Mouse (Mus musculus): ENCODE measurements around the gene Aldh3a2. TPM values are rescaled to one million over a fixed set of nuclear protein-coding genes. Genes with fewer than 3 reads are reported as not detected.
"Not testable (repeated sequence)": the region's sequence is repeated elsewhere in the genome, so short reads cannot be mapped to it uniquely, and the experiment has no call there.

The Aldh3a2 gene
- polyA plus RNA-seq, 1 experiment from 2014 or later: 46.2 TPM

DNA sequence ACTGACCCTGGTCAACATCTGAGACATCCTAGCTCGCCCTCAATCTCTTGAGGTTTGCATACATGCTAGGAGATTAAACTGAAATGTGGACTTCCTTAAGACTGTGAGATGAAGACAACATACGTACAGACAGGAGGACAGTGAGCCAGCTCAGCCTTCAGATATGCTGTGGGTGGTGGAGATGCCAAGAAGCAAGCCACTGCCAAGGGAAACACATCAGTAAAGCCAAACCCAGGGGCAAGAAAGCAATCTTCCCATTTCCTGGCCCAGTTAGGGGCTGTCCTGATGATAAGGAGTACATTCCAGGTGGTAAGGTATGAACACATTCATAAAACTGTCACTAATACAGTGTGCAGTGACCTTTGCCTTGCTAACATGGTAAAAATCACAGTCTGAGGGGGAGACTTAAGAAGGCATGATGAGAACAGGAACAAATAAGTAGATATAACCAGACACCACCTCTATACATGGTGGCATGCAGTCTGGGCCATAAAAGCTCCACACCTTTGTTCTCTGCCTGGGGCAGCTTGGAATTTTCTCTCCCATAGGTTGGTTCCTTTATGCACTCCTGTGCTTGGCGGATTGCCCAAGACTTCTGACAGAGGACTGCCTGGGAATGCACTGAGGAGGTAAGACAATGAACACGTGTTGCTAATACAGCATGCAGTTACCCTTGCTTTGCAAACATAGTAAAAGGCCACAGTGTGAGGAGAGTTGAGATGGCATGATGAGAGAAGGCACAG lies 67.5 kb downstream of the Aldh3a2 start:
- H3K4me2 ChIP-seq (ENCODE audit: low read length): no peak overlapping the region
- H3K9ac ChIP-seq (ENCODE audit: low read depth, low read length): no peak overlapping the region
- no peaks in the 10 kb centered on the region for H3K36me3 ChIP-seq (ENCODE audit: insufficient read depth, low read length)
- H3K27me3 ChIP-seq (ENCODE audit: insufficient read depth, low read length): no peaks in the 10 kb centered on the region
- WGBS: 61% methylated on average over 4 of the region's 4 CpGs
- H3K4me1 ChIP-seq (replicated peaks; ENCODE audit: insufficient read depth, low read length): no peaks in the 10 kb centered on the region
- no peak for TF ChIP-seq CTCF (IDR thresholded peaks at IDR 0.05; ENCODE audit: low read depth)
- no peak overlapping the region for H3K27ac ChIP-seq
- ATAC-seq (replicated peaks; ENCODE audit: low FRiP score, low read depth) (no peak), DNase-seq (ENCODE audit: low spot score) (no peak)
- H3K9me3 ChIP-seq (replicated peaks; ENCODE audit: low read length): no peaks in the 10 kb centered on the region
- H3K4me3 ChIP-seq (replicated peaks; ENCODE audit: low read depth, low read length): no peak overlapping the region

DNA sequence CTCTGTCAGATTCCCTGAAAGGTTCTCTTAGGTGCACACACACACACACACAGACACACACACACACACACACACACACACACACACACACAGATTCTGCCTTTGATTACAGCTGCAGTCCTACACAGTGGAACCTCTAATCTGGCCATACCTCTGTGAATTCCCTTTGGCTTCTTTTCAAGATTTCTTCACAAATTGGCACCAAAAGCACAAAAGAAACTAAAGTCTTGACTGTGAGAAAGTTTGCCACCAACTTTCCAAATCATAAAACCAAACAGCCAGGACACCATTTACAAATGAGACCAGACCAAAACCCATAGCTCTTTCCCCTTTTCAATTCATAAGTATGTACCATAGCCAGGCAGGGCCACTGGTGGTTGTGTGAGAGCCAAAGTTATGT lies 69.3 kb downstream of the Aldh3a2 start:
- Histone ChIP-seq H3K9ac (ENCODE audit: low read depth, low read length) (no peak overlapping the region), H3K9me3 (replicated peaks; ENCODE audit: low read length) (no peaks in the 10 kb centered on the region), H3K4me1 (replicated peaks; ENCODE audit: insufficient read depth, low read length) (no peaks in the 10 kb centered on the region), H3K27me3 (ENCODE audit: insufficient read depth, low read length) (no peaks in the 10 kb centered on the region), H3K4me3 (replicated peaks; ENCODE audit: low read depth, low read length) (no peak overlapping the region), H3K4me2 (ENCODE audit: low read length) (no peak overlapping the region), H3K36me3 (ENCODE audit: insufficient read depth, low read length) (no peaks in the 10 kb centered on the region), H3K27ac (no peak overlapping the region)
- ATAC-seq (replicated peaks; ENCODE audit: low FRiP score, low read depth) (no peak), DNase-seq (ENCODE audit: low spot score) (no peak)
- no peak for TF ChIP-seq CTCF (IDR thresholded peaks at IDR 0.05; ENCODE audit: low read depth)

DNA sequence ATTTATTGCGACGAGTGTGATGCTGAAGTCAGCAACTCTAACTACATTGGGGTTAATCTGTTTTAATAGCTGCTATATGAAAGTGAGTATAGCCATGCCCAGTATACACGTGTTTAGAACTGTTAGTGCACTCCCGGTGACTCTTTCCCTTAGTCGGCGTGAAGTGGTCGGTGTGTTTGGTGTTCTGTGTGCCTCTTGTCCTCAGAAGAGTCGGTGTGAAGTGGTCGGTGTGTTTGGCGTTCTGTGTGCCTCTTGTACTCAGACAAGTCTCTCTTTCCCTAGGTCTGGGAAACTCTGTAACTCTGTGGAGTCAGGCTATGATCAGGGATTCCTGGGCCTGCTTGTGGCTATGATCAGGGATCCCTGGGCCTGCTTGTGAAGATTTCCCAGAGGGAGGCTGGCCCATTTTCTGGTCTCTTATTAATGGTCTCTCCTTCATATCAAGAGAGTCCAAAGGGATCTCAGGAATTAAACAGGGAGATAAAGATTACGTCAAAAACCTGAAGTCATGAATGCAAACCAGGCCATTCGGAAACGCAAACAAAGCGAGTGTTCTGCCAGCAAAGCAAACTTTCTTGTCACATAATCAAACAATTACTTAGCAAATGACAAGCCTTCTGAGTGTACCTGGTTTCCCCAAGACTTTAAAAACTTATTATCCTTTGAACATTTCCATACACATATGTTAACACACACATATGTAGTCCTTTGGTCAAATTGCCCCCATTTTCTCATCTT lies 70.5 kb downstream of the Aldh3a2 start:
- Histone ChIP-seq H3K4me2 (ENCODE audit: low read length) (no peak overlapping the region), H3K4me1 (replicated peaks; ENCODE audit: insufficient read depth, low read length) (no peaks in the 10 kb centered on the region), H3K9me3 (replicated peaks; ENCODE audit: low read length) (no peaks in the 10 kb centered on the region), H3K9ac (ENCODE audit: low read depth, low read length) (no peak overlapping the region), H3K4me3 (replicated peaks; ENCODE audit: low read depth, low read length) (no peak overlapping the region), H3K27ac (no peak overlapping the region), H3K36me3 (ENCODE audit: insufficient read depth, low read length) (no peaks in the 10 kb centered on the region), H3K27me3 (ENCODE audit: insufficient read depth, low read length) (no peaks in the 10 kb centered on the region)
- 85% methylated on average over 14 of the region's 14 CpGs for WGBS
- DNase-seq (ENCODE audit: low spot score) (no peak), ATAC-seq (replicated peaks; ENCODE audit: low FRiP score, low read depth) (no peak)
- TF ChIP-seq CTCF (IDR thresholded peaks at IDR 0.05; ENCODE audit: low read depth): no peak

GRCm38 (mm10) chr11:61193392-61193791 lies 73.9 kb downstream of the Aldh3a2 start:
- DNase-seq (ENCODE audit: low spot score): peak; percentile 93
- ATAC-seq (replicated peaks; ENCODE audit: low FRiP score, low read depth): no peak
- TF ChIP-seq CTCF (IDR thresholded peaks at IDR 0.05; ENCODE audit: low read depth): peak; percentile 95

GRCm38 (mm10) chr11:61192779-61193178 lies 74.5 kb downstream of the Aldh3a2 start:
- ATAC-seq (replicated peaks; ENCODE audit: low FRiP score, low read depth): no peak
- H3K27me3 ChIP-seq (ENCODE audit: insufficient read depth, low read length): no peaks in the 10 kb centered on the region
- no peaks in the 10 kb centered on the region for H3K4me1 ChIP-seq (replicated peaks; ENCODE audit: insufficient read depth, low read length)
- H3K27ac ChIP-seq: no peak overlapping the region
- no peak for DNase-seq (ENCODE audit: low spot score)
- H3K9ac ChIP-seq (ENCODE audit: low read depth, low read length): no peak overlapping the region
- no peaks in the 10 kb centered on the region for H3K36me3 ChIP-seq (ENCODE audit: insufficient read depth, low read length)
- no peaks in the 10 kb centered on the region for H3K9me3 ChIP-seq (replicated peaks; ENCODE audit: low read length)
- no peak for TF ChIP-seq CTCF (IDR thresholded peaks at IDR 0.05; ENCODE audit: low read depth)
- H3K4me3 ChIP-seq (replicated peaks; ENCODE audit: low read depth, low read length): no peak overlapping the region
- 96% methylated on average over 2 of the region's 2 CpGs for WGBS
- no peak overlapping the region for H3K4me2 ChIP-seq (ENCODE audit: low read length)

More at GRCm38 (mm10) chr11:61193392-61193791, 73.9 kb downstream of the Aldh3a2 start:
- H3K27me3 ChIP-seq (ENCODE audit: insufficient read depth, low read length): no peaks in the 10 kb centered on the region
- H3K4me1 ChIP-seq (replicated peaks; ENCODE audit: insufficient read depth, low read length): no peaks in the 10 kb centered on the region
- no peaks in the 10 kb centered on the region for H3K36me3 ChIP-seq (ENCODE audit: insufficient read depth, low read length)
- no peak overlapping the region for H3K4me2 ChIP-seq (ENCODE audit: low read length)
- H3K9ac ChIP-seq (ENCODE audit: low read depth, low read length): no peak overlapping the region
- H3K9me3 ChIP-seq (replicated peaks; ENCODE audit: low read length): no peaks in the 10 kb centered on the region
- H3K4me3 ChIP-seq (replicated peaks; ENCODE audit: low read depth, low read length): no peak overlapping the region
- H3K27ac ChIP-seq: no peak overlapping the region
- 6% methylated on average over 9 of the region's 9 CpGs for WGBS

GRCm38 (mm10) chr11:61192123-61192522 lies 75.1 kb downstream of the Aldh3a2 start:
- WGBS: 79% methylated on average over 7 of the region's 10 CpGs
- DNase-seq (ENCODE audit: low spot score); H3K9me3 ChIP-seq (replicated peaks; ENCODE audit: low read length); H3K27ac ChIP-seq; H3K27me3 ChIP-seq (ENCODE audit: insufficient read depth, low read length); H3K36me3 ChIP-seq (ENCODE audit: insufficient read depth, low read length); H3K9ac ChIP-seq (ENCODE audit: low read depth, low read length); H3K4me1 ChIP-seq (replicated peaks; ENCODE audit: insufficient read depth, low read length); ATAC-seq (replicated peaks; ENCODE audit: low FRiP score, low read depth); H3K4me2 ChIP-seq (ENCODE audit: low read length); H3K4me3 ChIP-seq (replicated peaks; ENCODE audit: low read depth, low read length): not testable (repeated sequence)

Data from kidney, postnatal 0 days (tissue).